Mouse (Mus musculus) erythroblast, adult 5-6 weeks (primary cell): ENCODE data around the gene Mthfd2. TPM values are rescaled to one million over a fixed set of nuclear protein-coding genes. Genes with fewer than 3 reads are reported as not detected.
A peak's percentile ranks its signal among the peaks of the same experiment; 100 is the strongest.

ENCODE experiments used
- ATAC-seq: replicated peaks from 2 replicates; pipeline ENCODE4 v1.8.0; 2016; ENCODE audit warnings: moderate number of reproducible peaks, mild to moderate bottlenecking, moderate TSS enrichment, inconsistent platforms; ENCODE audit not compliant: poor library complexity, low FRiP score, severe bottlenecking
- total RNA-seq, 2 experiments: library from RNA; stranded (forward) in 1 of 2; stranded (reverse) in 1 of 2; fragments of 150-400 nt in 1 of 2; fragments of 200-764, 138-1000 nt in 1 of 2; gene quantifications; 2 replicates each; pipeline versions ENCODE4 v1.2.3 to v1.2.4; 2015 to 2017; ENCODE audit warnings: low replicate concordance in 2 of 2

Gene Mthfd2
- total RNA-seq (2015; ENCODE audit: low replicate concordance) (13.8 and 21.1 TPM in 2 replicates), total RNA-seq (2017; ENCODE audit: low replicate concordance) (21.8 and 29.0 TPM in 2 replicates)

- ATAC-seq: peak; percentile 94
These were observed at the start of gene Mthfd2, which contains the start of gene Mob1a for GRCm38 (mm10) chr6:83325525-83326393. TSS of gene Mthfd2 (minus strand) at chr6:83325908. TSS of gene Mob1a (plus strand) at chr6:83326016.

- ATAC-seq: no peak
These were observed 48.1 kb upstream of the Mthfd2 start for GRCm38 (mm10) chr6:83373704-83374300.

- no peak for ATAC-seq
These were observed 45.6 kb upstream of the Mthfd2 start for GRCm38 (mm10) chr6:83371350-83371749.

GRCm38 (mm10) chr6:83370316-83370965 is 44.7 kb upstream of the Mthfd2 start:
- ATAC-seq: no peak

GRCm38 (mm10) chr6:83363075-83363474 is 37.4 kb upstream of the Mthfd2 start:
- no peak for ATAC-seq

- ATAC-seq: no peak
These were observed 36.0 kb upstream of the Mthfd2 start for GRCm38 (mm10) chr6:83361523-83362248.

GRCm38 (mm10) chr6:83357436-83357835 is 31.7 kb upstream of the Mthfd2 start:
- no peak for ATAC-seq

- peak; percentile 62 for ATAC-seq
These were observed 30.9 kb upstream of the Mthfd2 start for GRCm38 (mm10) chr6:83356569-83357138.

- no peak for ATAC-seq
These were observed 29.4 kb upstream of the Mthfd2 start for GRCm38 (mm10) chr6:83354856-83355781.

GRCm38 (mm10) chr6:83352666-83353410 is 27.1 kb upstream of the Mthfd2 start:
- ATAC-seq: no peak

- ATAC-seq: peak; percentile 76
These were observed 25.9 kb upstream of the Mthfd2 start for GRCm38 (mm10) chr6:83351490-83352160.

GRCm38 (mm10) chr6:83350851-83351405 is 25.2 kb upstream of the Mthfd2 start:
- no peak for ATAC-seq

- no peak for ATAC-seq
These were observed 24.5 kb upstream of the Mthfd2 start for GRCm38 (mm10) chr6:83350172-83350571.

GRCm38 (mm10) chr6:83349274-83349958 is 23.7 kb upstream of the Mthfd2 start:
- peak; percentile 73 for ATAC-seq

- ATAC-seq: peak; percentile 1; the same call in 1 of the 2 replicates
These were observed 23.2 kb upstream of the Mthfd2 start, which contains the start of gene Bola3 for GRCm38 (mm10) chr6:83348873-83349272. TSS of gene Bola3 (plus strand) at chr6:83349147.

GRCm38 (mm10) chr6:83347916-83348315 is 22.2 kb upstream of the Mthfd2 start:
- no peak for ATAC-seq
